Mouse (Mus musculus): ENCODE results near the gene Serac1.

Serac1 gene

DNA sequence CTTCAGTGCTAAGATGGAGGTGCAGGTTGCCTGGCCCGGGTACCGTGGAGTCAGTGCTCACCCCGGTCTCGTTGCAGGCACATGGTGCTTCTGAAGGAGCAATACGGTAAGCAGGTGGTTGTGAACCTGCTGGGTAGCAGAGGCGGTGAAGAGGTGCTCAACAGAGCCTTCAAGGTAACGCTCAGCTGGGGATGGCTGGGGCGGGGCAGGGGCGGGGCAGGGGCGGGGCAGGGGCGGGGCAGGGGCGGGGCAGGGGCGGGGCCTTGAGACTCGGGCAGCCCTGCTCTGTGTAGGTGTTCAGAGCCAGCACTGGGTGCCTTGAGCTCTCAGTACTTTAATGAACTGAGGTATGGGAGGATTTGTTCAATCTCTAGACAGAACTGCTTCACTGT, 74.3 kb downstream of the Serac1 start:
- no peak for DNase-seq (ENCODE audit: low spot score)

DNA sequence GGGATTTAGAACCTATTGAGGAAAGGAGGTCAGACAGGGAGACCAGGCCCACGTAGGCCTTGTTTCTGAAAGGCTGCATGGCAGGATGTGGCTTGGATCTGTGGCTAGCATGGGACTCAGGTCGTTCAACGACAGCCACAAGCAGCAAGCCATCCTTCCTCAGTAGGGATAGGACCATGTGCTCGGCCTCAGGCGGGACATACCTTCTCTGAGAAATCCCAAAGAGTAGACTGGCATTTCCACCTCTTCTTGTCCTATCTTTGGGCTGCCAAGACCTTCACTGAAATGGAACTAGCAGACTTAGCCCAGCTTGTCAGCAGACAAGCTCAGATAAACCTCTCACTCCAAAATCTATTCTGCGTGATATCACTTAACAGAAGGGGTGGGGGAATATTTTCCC, 75.9 kb downstream of the Serac1 start:
- no peak for DNase-seq (ENCODE audit: low spot score)

DNA sequence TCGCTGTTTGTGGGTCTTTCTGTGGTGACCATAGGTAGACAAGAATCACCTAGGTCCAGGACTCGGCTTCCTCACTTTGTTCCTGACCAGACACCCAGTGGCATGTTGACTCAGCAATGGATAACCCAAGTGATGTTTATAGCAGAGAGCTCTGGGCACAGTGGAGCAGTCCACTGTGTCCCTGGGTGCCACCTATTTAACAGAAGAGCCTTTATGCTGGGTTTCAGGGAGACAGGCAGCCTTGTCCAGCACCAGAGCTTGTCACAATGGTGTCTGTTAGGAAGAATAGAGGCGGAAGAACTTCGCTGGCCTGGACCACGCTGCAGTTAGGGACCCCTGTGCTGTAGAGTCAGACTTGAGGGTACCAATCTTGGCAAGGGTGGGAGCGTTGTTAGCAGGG, 77.0 kb downstream of the Serac1 start:
- DNase-seq (ENCODE audit: low spot score): no peak

DNA sequence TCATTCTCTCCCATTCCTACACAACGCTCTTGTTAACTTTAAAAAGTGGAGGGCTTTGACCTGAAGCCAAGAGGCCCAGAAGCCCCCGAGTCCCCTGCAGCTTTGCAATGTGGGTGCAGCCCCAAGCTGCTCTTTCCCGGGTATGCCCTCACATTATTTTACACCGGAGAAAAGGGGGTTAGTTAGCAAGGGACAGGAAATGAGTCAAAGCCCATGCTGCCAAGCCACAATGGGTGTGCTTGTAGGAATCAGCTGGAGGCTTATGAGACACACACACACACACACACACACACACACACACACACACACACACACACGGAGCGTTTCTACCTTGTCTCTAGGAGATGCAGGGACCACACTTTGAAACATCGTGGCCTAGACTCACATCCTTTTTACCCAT, 77.7 kb downstream of the Serac1 start:
- DNase-seq (ENCODE audit: low spot score): no peak

DNA sequence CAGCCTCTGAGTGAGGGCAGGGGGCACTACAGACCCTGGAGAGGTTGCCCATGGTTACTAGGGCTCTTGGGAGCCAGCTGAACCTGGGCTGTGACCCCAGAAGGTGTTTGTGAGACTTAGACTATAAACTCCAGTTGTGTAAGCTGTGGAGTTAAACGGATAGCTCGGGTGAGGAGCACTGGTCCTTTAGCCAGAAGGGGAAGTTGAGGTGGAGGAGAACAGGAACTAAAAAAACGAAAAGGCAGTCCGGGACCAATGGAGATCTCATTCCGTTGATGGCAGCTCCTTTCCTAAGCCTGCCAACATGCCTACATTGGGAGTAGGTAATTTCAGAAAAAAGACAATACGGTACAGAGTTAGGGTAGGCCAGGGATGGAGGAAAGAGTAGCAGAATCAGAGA, 78.2 kb downstream of the Serac1 start:
- no peak for DNase-seq (ENCODE audit: low spot score)

DNA sequence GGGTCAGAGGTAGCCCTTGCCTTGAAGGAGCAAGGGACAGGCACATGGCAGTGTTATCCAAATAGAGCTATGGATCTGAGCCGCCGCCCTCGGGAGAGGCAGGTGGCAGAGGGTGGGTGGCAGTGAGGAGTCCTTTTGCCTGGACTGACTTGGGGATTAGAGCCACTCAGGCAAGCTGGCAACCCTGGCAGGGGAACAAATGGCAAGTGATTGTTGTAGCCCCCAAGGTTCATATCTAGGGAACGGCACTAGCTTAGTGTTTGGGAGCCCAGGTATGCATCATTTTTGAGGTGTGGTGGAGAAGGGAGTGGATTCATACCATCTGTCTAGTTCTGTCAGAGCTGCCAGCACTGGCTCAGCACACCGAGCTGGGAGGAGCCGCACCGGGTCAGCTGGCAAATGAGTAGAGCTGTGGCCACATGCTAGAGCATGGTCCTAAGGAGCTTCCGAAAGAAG, 78.6 kb downstream of the Serac1 start:
- no peak for DNase-seq (ENCODE audit: low spot score)

DNA sequence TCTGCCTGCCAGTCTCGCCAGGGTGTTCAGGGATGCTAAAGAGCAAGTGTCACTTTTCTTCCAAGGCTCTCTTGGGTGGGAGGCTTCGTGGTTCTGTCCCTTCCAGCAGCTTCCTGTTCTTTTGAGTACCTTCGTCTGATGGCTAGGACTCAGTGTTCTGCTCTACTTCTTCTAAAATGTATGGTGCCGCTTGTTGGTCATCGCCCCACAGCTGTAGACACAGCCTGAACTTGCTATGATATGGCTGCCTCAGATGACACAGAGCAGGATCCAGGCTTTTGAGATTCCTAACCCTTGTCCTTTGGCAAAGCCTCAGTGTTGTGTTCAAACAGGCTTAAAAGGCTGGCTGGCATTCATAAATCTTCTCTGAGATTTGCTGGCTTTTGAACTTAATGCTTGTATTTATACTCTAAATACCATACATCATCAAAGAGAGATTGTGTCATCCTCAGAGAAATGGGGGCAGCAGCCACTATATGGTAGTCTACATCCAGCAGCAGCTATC, 80.5 kb downstream of the Serac1 start:
- DNase-seq (ENCODE audit: low spot score): no peak

DNA sequence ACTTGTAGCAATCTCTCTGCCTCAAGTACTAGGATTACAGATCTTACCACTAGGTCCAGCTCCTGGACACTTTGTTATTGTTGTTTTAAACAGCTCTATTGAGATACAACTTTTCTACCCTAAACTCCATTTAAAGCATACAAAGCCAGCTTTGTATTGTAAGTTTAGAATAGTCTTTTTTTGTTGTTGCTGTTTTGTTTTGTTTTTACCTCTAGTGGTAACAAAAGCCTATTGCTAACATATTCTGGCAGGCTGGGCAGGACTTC, 81.4 kb downstream of the Serac1 start:
- DNase-seq (ENCODE audit: low spot score): no peak

DNA sequence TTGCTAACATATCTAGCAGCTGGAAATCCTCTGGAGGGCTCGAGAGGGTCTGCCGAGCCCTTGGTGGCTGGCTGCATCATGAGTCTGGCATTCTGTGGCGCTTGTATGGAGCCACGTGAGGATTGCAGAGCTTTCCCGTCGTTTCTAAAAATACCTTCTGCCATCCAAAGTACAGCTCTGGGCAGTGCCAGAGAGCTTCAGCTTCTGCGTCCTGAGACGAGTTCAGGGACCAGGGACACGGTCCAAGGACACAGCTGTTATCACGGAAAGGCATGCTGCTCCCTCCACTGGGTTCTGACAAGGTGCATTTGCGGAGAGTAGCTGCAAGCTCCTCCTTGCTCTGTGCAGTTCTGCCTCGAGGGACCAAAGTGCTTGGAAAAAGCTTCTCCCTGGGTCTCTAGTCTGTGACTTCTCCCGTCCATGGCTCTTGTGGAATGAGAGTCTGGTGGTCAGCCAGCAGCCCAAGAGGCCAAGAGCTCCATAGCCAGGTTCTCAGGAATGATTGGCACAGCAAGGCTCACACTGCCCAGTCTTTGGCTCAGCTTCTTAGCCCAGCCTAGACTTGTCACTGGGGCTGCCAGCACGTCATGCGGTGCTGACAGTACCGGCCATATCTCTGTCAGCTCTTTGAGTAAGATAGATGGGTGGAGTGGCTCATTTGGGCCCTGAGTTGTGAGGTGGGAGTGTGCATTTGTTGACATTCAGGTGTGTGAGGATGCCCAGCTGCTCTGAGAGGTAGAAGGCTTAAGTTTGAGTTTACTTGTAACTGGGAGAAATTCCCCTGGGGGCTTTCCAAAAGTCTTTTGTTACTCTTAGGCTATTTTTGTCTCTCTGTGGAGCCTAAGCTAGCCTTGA, 81.9 kb downstream of the Serac1 start:
- DNase-seq (ENCODE audit: low spot score): no peak

DNA sequence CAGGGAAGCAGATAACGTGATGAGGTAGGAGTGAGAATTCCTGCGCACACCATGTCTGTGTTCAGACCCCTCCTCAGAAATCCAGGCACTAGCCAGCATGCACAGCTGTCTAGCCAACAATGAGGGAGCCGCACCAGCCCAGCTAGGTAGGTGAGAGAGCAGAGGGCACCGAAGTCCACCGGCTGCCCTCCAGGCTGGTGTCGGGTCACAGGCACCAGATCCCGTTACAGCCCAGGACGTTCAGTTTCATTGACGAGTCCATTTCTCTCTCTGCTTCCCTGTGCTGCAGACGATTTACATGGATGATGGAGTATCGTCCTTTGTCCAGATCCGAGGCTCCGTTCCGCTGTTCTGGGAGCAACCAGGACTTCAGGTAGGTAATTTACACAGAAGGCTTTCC, 83.0 kb downstream of the Serac1 start:
- no peak for DNase-seq (ENCODE audit: low spot score)

DNA sequence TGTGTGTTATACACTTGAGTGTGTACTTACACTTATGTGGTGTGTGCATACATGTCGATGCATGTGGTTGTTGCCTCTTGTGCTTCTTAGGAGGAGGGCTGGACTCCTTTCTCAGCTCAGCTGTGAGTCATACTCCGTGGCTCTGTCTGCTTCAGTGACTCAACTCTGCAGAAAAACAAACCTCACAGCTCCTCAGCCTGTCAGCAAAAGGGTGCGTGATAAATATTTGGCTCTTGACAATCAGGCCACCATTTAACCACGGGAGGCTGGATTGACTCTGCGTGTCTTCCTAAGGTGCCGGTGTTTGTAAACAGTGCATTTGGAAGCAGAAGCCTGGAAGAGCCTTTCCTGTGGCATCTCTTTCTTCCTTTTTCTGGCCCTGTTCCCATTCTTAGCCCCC, 84.9 kb downstream of the Serac1 start:
- no peak for DNase-seq (ENCODE audit: low spot score)

DNA sequence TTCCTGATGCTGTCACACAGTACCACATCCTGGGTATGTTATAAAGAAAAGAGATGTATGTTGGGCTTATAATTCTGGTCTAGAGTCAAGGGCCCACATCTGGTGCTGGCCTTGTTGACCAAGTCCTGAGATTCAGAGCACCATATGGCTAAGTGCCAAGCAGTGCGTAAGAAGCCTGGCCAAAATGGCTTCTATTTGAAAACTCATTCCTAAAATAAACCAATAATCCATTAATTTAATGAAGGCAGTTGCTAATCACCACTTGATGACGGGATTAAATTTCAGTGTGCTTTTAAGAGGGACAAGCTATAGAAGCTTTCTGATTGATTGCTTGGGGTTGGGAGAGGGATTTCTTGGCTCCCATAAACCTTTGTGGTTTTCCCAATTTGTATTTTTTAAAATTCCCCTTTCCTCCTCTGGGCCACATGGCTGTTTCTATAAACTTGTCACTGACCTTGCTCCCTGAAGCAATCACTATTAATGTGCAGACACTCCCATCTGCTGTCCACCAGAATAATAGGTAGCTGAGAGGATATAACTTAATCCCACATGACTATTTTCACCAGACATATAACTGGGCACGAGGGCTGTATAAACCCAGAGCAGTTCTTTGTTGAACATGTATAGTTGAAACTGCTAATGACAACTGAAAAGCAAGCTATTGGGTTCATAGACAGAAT, 85.8 kb downstream of the Serac1 start:
- no peak for DNase-seq (ENCODE audit: low spot score)

DNA sequence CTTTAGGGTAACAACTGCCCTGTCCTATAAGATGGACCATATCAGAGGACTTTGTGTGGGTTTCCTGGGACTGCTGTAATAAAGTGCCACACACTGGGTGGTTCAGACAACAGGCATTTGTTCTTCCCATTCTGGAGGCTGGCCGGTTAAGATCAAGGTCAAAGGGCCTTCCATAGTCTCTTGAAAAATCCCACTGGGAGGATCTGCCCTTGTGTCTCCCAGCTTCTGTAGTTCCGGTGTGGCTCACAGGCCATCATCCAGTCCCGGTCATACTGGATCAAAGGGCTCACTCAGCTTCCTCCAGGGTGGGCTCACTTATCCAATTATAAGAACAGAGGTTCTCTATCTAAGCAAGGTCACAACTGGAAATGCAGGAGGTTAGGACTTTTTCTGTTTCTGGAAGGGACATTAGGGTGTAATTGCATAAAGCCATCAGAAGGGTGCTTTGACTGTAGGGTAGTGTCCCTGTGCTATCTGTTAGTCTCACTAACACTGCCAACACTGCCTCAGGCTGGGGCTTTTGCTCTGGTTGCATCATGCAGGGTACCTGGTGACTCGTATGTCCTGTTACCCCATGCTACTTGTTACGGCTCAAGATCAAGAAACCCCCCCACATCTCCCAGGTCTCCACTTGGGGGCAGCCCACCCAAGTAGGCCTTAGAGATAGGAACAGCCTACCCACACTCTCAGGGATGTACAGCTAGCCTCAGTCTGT, 86.5 kb downstream of the Serac1 start:
- no peak for DNase-seq (ENCODE audit: low spot score)
